Mouse (Mus musculus): ENCODE measurements around the gene Dpm1.

DNA sequence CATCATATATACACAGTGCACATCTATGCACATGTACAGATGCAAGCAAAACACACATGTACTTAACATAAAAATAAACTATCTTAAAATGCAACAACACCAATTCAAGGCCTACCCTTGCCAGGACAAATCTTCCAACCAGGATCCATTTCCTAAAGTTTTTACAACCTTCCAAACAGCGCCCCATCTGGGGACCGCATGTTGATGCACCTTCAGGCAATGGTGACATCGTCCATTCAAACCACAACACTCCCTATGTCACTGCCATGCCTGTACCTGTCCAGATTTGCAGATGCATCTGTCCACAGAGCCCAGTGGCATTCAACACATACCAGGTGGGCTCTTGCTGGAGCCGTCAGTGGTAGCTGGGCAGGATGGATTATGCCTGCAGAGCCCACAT is 12.9 kb upstream of the Dpm1 start:
- TF ChIP-seq POLR2A (IDR thresholded peaks at IDR 0.05; ENCODE audit: extremely low read depth, insufficient read depth, low read length) (no peak), CTCF (IDR thresholded peaks at IDR 0.05; ENCODE audit: extremely low read depth, insufficient read depth, low read length) (no peak)

Measured in cortical plate, adult 2 months (tissue).